Mouse (Mus musculus) cerebellum, adult 2 months (tissue): ENCODE data around the gene Il16. TPM values are rescaled to one million over a fixed set of nuclear protein-coding genes. Genes with fewer than 3 reads are reported as not detected.
A peak's percentile ranks its signal among the peaks of the same experiment; 100 is the strongest.

Source experiments
- DNase-seq, 2 experiments: peaks; one replicate each; pipeline ENCODE4 v3.0.0; 2021
- H3K27ac ChIP-seq: fragments of 200-500 bp; 2 replicates; pipeline ENCODE4 v1.5.1; 2012; ENCODE audit warnings: low read length, control low read depth, inconsistent platforms; ENCODE audit not compliant: insufficient read depth
- H3K27me3 ChIP-seq: fragments of 200-500 bp; 2 replicates; pipeline ENCODE4 v1.6.1; 2012; ENCODE audit warnings: inconsistent platforms, mild to moderate bottlenecking, low read length, moderate library complexity; ENCODE audit not compliant: control insufficient read depth, insufficient read depth
- H3K4me1 ChIP-seq: fragments of 200-500 bp; 2 replicates; pipeline ENCODE4 v1.6.1; 2011; ENCODE audit warnings: low read length; ENCODE audit not compliant: control insufficient read depth, insufficient read depth
- H3K4me3 ChIP-seq: fragments of 200-500 bp; replicated peaks from 2 replicates; pipeline ENCODE3; 2011; ENCODE audit warnings: mild to moderate bottlenecking, low read depth, low read length, control low read depth; ENCODE audit not compliant: insufficient read depth
- CTCF ChIP-seq: fragments of 200-500 bp; IDR thresholded peaks from 2 replicates; pipeline ENCODE4 v1.5.1; 2011; ENCODE audit warnings: low read depth, mild to moderate bottlenecking, control low read depth, low read length, moderate library complexity, borderline replicate concordance; ENCODE audit not compliant: insufficient read depth
- POLR2A ChIP-seq: fragments of 200-500 bp; IDR thresholded peaks from 2 replicates; pipeline ENCODE4 v1.6.1; 2011; ENCODE audit warnings: low read length, control low read depth, borderline replicate concordance; ENCODE audit not compliant: insufficient read depth
- WGBS: fragments of 180-500 bp; shearing (Covaris S2); methylation state at CpG from one replicate; pipeline ENCODE4 v1.1.7; 2018; 5-methylcytosine and 5-hydroxymethylcytosine counted together
- polyA plus RNA-seq: library from polyadenylated mRNA; depleted of rRNA; stranded (reverse); fragments of >200 nt; gene quantifications from 2 replicates; pipeline ENCODE4 v1.2.3, GENCODE M21; 2012

The Il16 gene
- polyA plus RNA-seq, 1 experiment: 84.9 TPM

DNA sequence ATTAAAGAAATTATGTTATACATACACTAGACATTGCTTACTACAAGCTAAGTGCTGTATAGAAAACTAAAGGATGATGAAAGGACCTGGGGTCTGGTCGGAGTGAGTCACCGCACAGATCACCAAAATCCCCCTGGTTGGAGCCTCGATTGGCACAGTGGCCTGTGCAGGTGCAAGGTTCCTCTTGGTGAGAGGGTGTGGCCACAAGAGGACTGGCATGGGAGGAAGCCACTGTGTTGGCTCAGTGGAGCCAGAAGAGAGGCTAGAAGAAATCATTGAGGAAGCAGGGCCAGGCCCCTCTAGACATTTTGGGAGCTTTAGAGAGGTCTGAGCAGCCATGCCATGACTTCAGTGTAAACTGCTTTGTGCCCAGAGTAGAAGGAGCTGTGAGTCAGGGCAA lies 106.4 kb downstream of the Il16 start:
- H3K27ac ChIP-seq: peak overlapping the region; percentile 37; the same call in 1 of the 2 replicates
- no peak overlapping the region for H3K4me3 ChIP-seq
- TF ChIP-seq CTCF (no peak), POLR2A (no peak)
- DNase-seq: peak in 1 of 2 experiments; percentile 43
- no peaks in the 10 kb centered on the region for H3K27me3 ChIP-seq
- 66% methylated on average over 3 of the region's 3 CpGs for WGBS
- H3K4me1 ChIP-seq: peaks cover 19% of the 10 kb centered on the region

DNA sequence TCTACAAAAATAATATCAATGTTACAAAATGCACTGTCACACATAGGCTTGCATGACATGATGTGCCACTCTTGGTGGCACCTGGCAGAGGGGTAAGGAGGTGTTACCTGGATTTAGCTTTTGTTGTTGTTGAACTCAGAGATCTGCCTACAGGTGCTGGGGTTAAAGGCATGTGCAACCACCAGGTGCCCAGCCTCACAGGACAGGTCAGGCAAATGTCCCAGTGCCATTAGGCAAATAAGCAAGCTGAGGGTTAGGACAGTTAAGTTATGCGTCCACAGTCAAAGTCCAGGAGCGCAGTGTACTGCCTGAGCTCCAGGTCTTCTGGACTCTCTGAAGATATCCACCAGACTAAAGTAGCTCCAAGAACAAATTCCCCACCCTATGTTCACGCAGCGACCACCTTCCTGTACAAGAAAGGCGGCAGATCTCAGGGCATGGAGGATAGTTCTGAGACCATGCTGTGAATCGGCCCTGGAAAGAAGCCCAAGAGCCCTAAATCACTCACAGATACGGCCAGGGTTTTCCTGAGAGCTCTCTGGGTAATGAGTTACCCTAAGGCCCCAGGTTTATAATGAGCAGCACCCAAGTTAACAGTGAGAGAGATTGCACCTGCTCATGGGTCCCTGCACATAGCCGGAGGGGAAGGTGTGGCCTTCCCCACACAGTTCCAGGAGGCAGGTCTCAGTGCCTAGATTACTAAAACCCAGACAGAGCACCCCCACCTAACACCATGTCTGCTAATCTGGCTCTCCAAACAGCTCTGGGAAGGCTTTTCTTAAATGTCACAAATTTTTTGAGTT lies 107.5 kb downstream of the Il16 start:
- TF ChIP-seq POLR2A (no peak), CTCF (0 out of 2 replicates have a peak, but pooled peaks have one; percentile 0)
- peak in 1 of 2 experiments; percentile 30 for DNase-seq
- Histone ChIP-seq H3K27me3 (no peaks in the 10 kb centered on the region), H3K4me3 (no peak overlapping the region), H3K4me1 (peaks cover 25% of the 10 kb centered on the region), H3K27ac (peak overlapping the region; percentile 48; the same call in 1 of the 2 replicates)
- 63% methylated on average over 8 of the region's 8 CpGs for WGBS

DNA sequence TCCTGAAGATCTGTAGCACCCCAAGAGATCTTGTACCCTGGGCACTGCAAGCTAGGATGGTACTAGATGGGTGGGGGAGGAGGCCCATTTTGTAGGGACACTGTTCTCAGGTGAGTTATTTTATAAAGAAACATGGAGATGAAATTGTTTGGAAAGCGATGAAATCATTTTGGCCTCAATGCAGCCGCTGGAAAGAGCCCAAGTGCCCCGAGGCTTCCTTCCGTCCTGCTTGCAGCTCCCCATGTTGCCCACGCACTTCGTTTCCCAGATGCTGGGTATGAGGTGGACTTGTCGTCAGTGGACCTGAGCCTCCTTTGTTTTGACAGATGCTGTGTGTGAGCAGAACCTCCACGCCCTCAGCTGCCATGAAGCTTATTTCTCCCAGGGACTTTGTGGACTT lies 109.1 kb downstream of the Il16 start:
- peak; percentile 44 to 58 for DNase-seq
- H3K27ac ChIP-seq: peak overlapping the region; percentile 8; the same call in 1 of the 2 replicates
- H3K4me1 ChIP-seq: peaks cover 25% of the 10 kb centered on the region
- no peak overlapping the region for H3K4me3 ChIP-seq
- no peaks in the 10 kb centered on the region for H3K27me3 ChIP-seq
- 16% methylated on average over 8 of the region's 8 CpGs for WGBS
- TF ChIP-seq POLR2A (no peak; the same call in 1 of the 2 replicates), CTCF (no peak)

DNA sequence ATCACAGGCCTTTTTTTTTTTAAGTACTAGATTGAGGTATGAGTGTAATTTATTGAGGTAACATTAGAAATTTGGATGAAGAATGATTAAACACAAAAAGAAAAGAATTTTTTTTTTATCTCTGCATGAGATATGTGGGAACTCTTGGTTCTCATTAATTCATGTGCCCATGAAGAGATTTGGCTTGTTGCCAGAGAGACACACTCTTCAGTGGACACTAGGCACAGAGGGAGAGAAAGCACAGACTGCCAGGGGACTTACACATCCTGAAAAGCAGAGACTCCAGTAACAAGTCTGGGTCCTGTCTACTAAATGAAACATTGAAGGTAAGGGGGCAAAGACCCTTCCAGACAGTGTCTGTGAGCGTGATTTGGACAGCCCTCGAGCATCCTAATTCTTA lies 109.8 kb downstream of the Il16 start:
- Histone ChIP-seq H3K4me3 (no peak overlapping the region), H3K27me3 (no peaks in the 10 kb centered on the region), H3K27ac (no peak overlapping the region), H3K4me1 (peaks cover 25% of the 10 kb centered on the region)
- TF ChIP-seq POLR2A: no peak
- TF ChIP-seq CTCF: no peak
- DNase-seq: peak in 1 of 2 experiments; percentile 55
- WGBS: 37% methylated on average over 2 of the region's 2 CpGs

DNA sequence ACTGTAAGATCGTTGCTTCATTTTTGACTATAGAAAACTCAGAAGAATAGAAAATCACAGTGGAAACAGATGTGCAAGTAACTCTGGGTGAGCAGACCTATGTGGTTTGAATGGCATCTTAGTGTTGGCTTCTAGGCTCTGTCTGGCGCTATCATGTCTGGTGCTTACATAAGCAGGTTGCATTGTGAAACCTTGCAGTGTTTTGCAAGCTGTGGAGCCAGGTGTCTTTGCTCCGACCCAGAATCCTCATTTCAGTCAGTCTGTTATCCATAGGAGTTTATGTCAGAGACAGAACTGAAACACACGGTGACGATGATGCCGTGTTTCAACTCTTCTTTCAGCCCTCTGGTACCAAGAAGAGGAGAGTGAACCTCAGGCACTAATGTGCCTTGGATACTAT lies 111.7 kb downstream of the Il16 start:
- H3K27me3 ChIP-seq: no peaks in the 10 kb centered on the region
- TF ChIP-seq POLR2A: no peak
- no peak for TF ChIP-seq CTCF
- DNase-seq: peak in 1 of 2 experiments; percentile 59
- peaks cover 25% of the 10 kb centered on the region for H3K4me1 ChIP-seq
- no peak overlapping the region for H3K4me3 ChIP-seq
- WGBS: 43% methylated on average over 6 of the region's 6 CpGs
- H3K27ac ChIP-seq: no peak overlapping the region

DNA sequence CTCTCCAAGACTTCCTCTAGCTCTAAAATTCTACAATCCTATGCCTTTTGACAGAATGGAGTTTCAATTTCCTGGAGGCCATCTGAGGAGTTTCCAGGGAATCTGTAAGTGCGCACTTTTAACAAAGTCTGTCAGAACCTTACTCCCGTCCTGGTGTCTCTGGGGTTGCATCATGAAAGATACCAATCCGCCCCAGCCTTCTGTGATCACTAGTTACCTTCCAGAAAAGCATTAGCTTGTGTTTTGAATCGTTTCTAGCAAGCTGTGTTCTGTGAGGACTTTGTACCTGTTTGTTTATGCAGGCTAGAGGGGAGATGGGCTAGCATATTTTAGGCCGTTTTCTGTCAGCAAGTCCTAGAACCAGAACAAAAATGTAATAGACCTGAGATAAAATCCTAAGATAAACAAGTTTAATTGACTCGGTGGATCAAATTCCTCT lies 112.8 kb downstream of the Il16 start:
- WGBS: 54% methylated on average over 6 of the region's 6 CpGs
- DNase-seq: no peak
- H3K4me1 ChIP-seq: peaks cover 19% of the 10 kb centered on the region
- H3K27me3 ChIP-seq: no peaks in the 10 kb centered on the region
- H3K4me3 ChIP-seq: peak overlapping the region; percentile 86
- no peak overlapping the region for H3K27ac ChIP-seq
- TF ChIP-seq POLR2A (no peak), CTCF (no peak)

DNA sequence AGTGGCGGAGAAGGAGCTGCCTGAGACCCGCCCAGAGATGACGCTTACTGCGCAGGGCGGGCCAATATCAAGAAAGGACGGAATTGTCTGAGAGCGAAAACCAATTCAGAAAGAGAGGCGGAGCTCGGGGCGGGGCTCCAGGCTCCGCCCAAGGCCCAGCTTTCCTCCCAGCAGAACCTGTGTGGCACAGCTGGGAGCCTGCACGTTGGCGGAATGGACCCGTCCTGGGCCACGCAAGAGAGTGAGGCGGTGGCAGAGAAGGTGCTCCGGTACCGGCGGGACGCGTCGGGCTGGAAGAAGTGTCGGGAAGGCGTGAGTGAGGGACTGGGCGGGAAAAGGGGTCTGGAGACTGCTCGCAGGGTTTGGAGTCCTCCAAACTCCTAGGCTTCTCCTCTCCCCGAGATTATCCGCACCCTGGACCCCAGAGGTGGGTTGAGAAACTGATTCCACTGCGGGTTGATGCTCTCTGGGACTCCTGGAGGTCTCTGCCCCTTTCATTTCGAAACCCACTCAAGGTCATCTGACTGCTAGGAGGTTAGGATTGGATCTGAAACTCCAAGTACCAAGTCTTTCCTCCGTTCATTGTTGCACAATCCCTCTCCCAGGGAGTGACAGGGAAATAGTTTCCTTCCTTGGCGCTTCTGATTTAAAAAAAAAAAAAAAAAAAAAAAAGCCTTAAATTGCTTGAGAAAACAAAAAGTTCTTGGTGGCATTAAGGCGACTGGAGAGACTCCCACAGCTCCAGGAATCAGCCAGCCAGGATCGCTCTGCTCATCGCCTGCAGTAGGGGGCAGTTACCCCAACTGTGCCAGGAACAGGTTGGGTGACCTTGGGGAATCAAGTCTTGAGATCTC lies 113.5 kb downstream of the Il16 start, which contains the start of gene Stard5:
Gene Stard5 (plus strand): TSS at position 132 of the 854 bp plus-strand sequence.
- peak; percentile 91 to 94 for DNase-seq
- Histone ChIP-seq H3K4me3 (peak within 1 kb of the TSS; percentile 86), H3K4me1 (peaks cover 18% of the 10 kb centered on the region), H3K27ac (peak within 1 kb of the TSS; percentile 75), H3K27me3 (no peaks in the 10 kb centered on the region)
- TF ChIP-seq POLR2A (peak; percentile 79), CTCF (no peak)
- WGBS: under 1% methylated on average over 35 of the region's 35 CpGs
